Mouse (Mus musculus) cortical plate, adult 2 months (tissue): ENCODE data around the gene Pga5.

ENCODE experiments used
- CTCF ChIP-seq: fragments of 200-500 bp; IDR thresholded peaks from 2 replicates; pipeline ENCODE4 v1.5.1; 2011; ENCODE audit warnings: mild to moderate bottlenecking, control low read depth, low read length; ENCODE audit not compliant: insufficient read depth; ENCODE audit errors: extremely low read depth
- POLR2A ChIP-seq: fragments of 200-500 bp; IDR thresholded peaks from 2 replicates; pipeline ENCODE4 v1.6.1; 2011; ENCODE audit warnings: mild to moderate bottlenecking, low read length, control low read depth; ENCODE audit not compliant: insufficient read depth; ENCODE audit errors: extremely low read depth

- no peak for TF ChIP-seq CTCF
- no peak for TF ChIP-seq POLR2A
These were observed 14.5 kb upstream of the Pga5 start for GRCm38 (mm10) chr19:10692361-10692760.
